Mouse (Mus musculus) intestine, embryonic 14.5 days (tissue): ENCODE measurements around the gene Tmem80. TPM values are rescaled to one million over a fixed set of nuclear protein-coding genes. Genes with fewer than 3 reads are reported as not detected.

ENCODE experiments used
- ATAC-seq: fragments of 200-750 bp; cut with Nextera tagmentation; replicated peaks from 2 replicates; pipeline ENCODE4 v1.8.0; 2017; ENCODE audit warnings: low read depth, moderate number of reproducible peaks, moderate TSS enrichment, moderate library complexity; ENCODE audit not compliant: low FRiP score, low TSS enrichment
- DNase-seq: peaks from one replicate; pipeline ENCODE4 v3.0.0-alpha.2; 2018; ENCODE audit warnings: low spot score
- H3K27ac ChIP-seq: fragments of 300-500 bp; sonication (generic); 2 replicates; pipeline ENCODE4 v1.5.1; 2014; ENCODE audit warnings: low read depth, mild to moderate bottlenecking, control low read depth
- H3K27me3 ChIP-seq: fragments of 300-500 bp; sonication (generic); replicated peaks from 2 replicates; pipeline ENCODE4 v1.6.1; 2014; ENCODE audit warnings: low read length, control low read depth; ENCODE audit not compliant: control insufficient read depth, insufficient read depth
- H3K36me3 ChIP-seq: fragments of 300-500 bp; sonication (generic); 2 replicates; pipeline ENCODE4 v1.6.1; 2014; ENCODE audit warnings: low read length, control low read depth; ENCODE audit not compliant: control insufficient read depth, insufficient read depth
- H3K4me1 ChIP-seq: fragments of 300-500 bp; sonication (generic); replicated peaks from 2 replicates; pipeline ENCODE4 v1.6.1; 2014; ENCODE audit warnings: low read length, control low read depth, mixed read lengths; ENCODE audit not compliant: control insufficient read depth, insufficient read depth
- H3K4me2 ChIP-seq: fragments of 300-500 bp; sonication (generic); 2 replicates; pipeline ENCODE4 v1.6.1; 2014; ENCODE audit warnings: low read length
- H3K4me3 ChIP-seq: fragments of 300-500 bp; sonication (generic); 2 replicates; pipeline ENCODE4 v1.5.1; 2014; ENCODE audit warnings: low read depth, low read length, control low read depth, mixed read lengths
- H3K9ac ChIP-seq: fragments of 300-500 bp; sonication (generic); 2 replicates; pipeline ENCODE4 v1.6.1; 2014; ENCODE audit warnings: mild to moderate bottlenecking, low read length
- H3K9me3 ChIP-seq: fragments of 300-500 bp; sonication (generic); 2 replicates; pipeline ENCODE4 v1.6.1; 2016; ENCODE audit warnings: low read length, control low read depth; ENCODE audit not compliant: control insufficient read depth
- WGBS: fragments of 180-500 bp; shearing (Covaris S2); extraction: QIAGEN DNeasy Blood & Tissue Kit; methylation state at CpG from one replicate; pipeline ENCODE4 v1.1.7; 2014; 5-methylcytosine and 5-hydroxymethylcytosine counted together
- polyA plus RNA-seq: library from polyadenylated mRNA; unstranded; fragments of >200 nt; fragmentation: Nextera tagmentation; extraction: Ambion mirVana; gene quantifications from 2 replicates; pipeline ENCODE4 v1.2.1, GENCODE M21; 2014

The Tmem80 gene
- polyA plus RNA-seq, 1 experiment from 2014 or later = 23.1 TPM

GRCm38 (mm10) chr7:141373611-141374010 lies 46.1 kb downstream of the Tmem80 start:
- no peak overlapping the region for H3K4me3 ChIP-seq
- DNase-seq (no peak), ATAC-seq (no peak)
- H3K9ac ChIP-seq = no peak overlapping the region
- 0 out of 2 replicates have a peak, but pooled peaks cover 3% of the 10 kb centered on the region for H3K4me1 ChIP-seq
- no peak overlapping the region for H3K4me2 ChIP-seq
- 72% methylated on average over 6 of the region's 6 CpGs for WGBS
- H3K36me3 ChIP-seq = no peaks in the 10 kb centered on the region
- no peaks in the 10 kb centered on the region for H3K9me3 ChIP-seq
- no peak overlapping the region for H3K27ac ChIP-seq
- no peaks in the 10 kb centered on the region for H3K27me3 ChIP-seq

- ATAC-seq = no peak
- H3K27ac ChIP-seq = no peak overlapping the region
- DNase-seq = no peak
Measured at GRCm38 (mm10) chr7:141374399-141374798, 46.9 kb downstream of the Tmem80 start.

GRCm38 (mm10) chr7:141379584-141379983 lies 52.0 kb downstream of the Tmem80 start:
- H3K9me3 ChIP-seq = no peaks in the 10 kb centered on the region
- no peak overlapping the region for H3K4me2 ChIP-seq
- WGBS = 43% methylated on average over 4 of the region's 4 CpGs
- H3K27me3 ChIP-seq = no peaks in the 10 kb centered on the region
- no peak overlapping the region for H3K4me3 ChIP-seq
- no peak overlapping the region for H3K9ac ChIP-seq
- no peak overlapping the region for H3K27ac ChIP-seq
- no peaks in the 10 kb centered on the region for H3K36me3 ChIP-seq
- ATAC-seq (no peak), DNase-seq (peak; percentile 57)
- no peaks in the 10 kb centered on the region for H3K4me1 ChIP-seq

More at GRCm38 (mm10) chr7:141374399-141374798, 46.9 kb downstream of the Tmem80 start:
- no peaks in the 10 kb centered on the region for H3K36me3 ChIP-seq
- no peak overlapping the region for H3K4me3 ChIP-seq
- no peak overlapping the region for H3K4me2 ChIP-seq
- H3K4me1 ChIP-seq = 0 out of 2 replicates have a peak, but pooled peaks cover 3% of the 10 kb centered on the region
- no peaks in the 10 kb centered on the region for H3K27me3 ChIP-seq
- H3K9me3 ChIP-seq = no peaks in the 10 kb centered on the region
- no peak overlapping the region for H3K9ac ChIP-seq

DNA sequence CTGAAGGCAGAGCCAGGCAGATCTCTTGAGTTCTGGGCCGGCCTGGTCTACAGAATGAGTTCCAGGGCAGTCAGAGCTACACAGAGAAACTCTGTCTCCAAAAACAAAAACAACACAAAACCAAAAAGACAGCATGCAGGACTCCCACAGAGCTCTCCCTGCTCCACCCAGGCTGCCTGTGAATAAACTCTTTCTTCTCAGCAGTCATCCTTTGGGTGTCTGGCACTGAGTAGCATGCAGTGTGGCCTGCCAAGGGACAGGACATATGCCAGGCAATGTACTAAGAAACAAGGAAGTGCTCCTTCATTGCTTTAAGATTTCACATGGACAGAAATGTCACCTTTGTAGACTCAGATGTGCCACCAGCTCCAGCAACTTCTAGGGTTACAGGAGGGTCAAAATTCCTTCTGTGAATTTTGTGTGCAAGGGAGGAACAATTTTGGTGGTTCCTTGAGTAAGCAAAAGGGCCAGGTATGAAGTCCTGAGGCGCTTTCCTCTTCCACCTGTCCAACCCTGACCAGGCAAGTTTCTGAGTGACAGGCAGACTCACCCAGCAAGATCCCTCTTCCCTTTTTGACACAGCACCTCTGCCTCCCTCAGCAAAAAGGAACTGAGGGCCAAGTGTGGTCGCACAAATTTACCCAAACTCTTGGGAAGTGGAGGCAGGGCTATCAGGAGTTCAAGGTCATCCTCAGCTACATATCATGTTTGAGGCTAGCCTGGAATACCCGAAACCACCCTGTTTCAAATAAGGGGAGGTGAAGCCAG lies 53.7 kb downstream of the Tmem80 start:
- no peak overlapping the region for H3K4me3 ChIP-seq

More for the DNA sequence above, 53.7 kb downstream of the Tmem80 start:
- Histone ChIP-seq H3K4me2 (no peak overlapping the region), H3K9ac (no peak overlapping the region), H3K4me1 (no peaks in the 10 kb centered on the region), H3K9me3 (no peaks in the 10 kb centered on the region), H3K36me3 (no peaks in the 10 kb centered on the region), H3K27me3 (no peaks in the 10 kb centered on the region), H3K27ac (no peak overlapping the region)
- ATAC-seq = no peak
- WGBS = 83% methylated on average over 4 of the region's 4 CpGs
- DNase-seq = no peak

Other genes starting within 250 kb of the Tmem80 start
- gene Pkp3, start 249.5 kb upstream of the Tmem80 start, polyA plus RNA-seq = 11.6 and 14.7 TPM in 2 replicates
- 10.6 and 11.2 TPM in 2 replicates for gene Sigirr, start 227.2 kb upstream of the Tmem80 start, polyA plus RNA-seq
- gene Ano9, start 209.9 kb upstream of the Tmem80 start, polyA plus RNA-seq = 18.5 and 20.3 TPM in 2 replicates
- gene Ptdss2, start 205.4 kb upstream of the Tmem80 start, polyA plus RNA-seq = 62.6 and 63.9 TPM in 2 replicates
- 121 and 123 TPM in 2 replicates for gene Rnh1, start 154.9 kb upstream of the Tmem80 start, polyA plus RNA-seq
- 72.6 and 96.6 TPM in 2 replicates for gene Hras, start 133.7 kb upstream of the Tmem80 start, polyA plus RNA-seq
- gene Lrrc56, start 133.6 kb upstream of the Tmem80 start, polyA plus RNA-seq = 3.9 and 4.9 TPM in 2 replicates
- gene Lmntd2, start 113.7 kb upstream of the Tmem80 start, polyA plus RNA-seq = 2.7 and 2.8 TPM in 2 replicates
- 60.3 and 61.4 TPM in 2 replicates for gene Rassf7, start 111.9 kb upstream of the Tmem80 start, polyA plus RNA-seq
- gene Phrf1, start 99.0 kb upstream of the Tmem80 start, polyA plus RNA-seq = 73.3 and 80.7 TPM in 2 replicates
- 2.7 and 3.1 TPM in 2 replicates for gene Irf7, start 61.3 kb upstream of the Tmem80 start, polyA plus RNA-seq
- 31.9 and 36.8 TPM in 2 replicates for gene Cdhr5, start 51.0 kb upstream of the Tmem80 start, polyA plus RNA-seq
- gene Sct, start 48.6 kb upstream of the Tmem80 start, polyA plus RNA-seq = 136 and 201 TPM in 2 replicates
- 0.39 and 0.93 TPM in 2 replicates for gene Drd4, start 35.7 kb upstream of the Tmem80 start, polyA plus RNA-seq
- 86.2 and 90.9 TPM in 2 replicates for gene Deaf1, start within 50 bp of the Tmem80 start, polyA plus RNA-seq
- 49.4 and 61.2 TPM in 2 replicates for gene Eps8l2, start 11.1 kb downstream of the Tmem80 start, polyA plus RNA-seq
- gene Taldo1, start 64.5 kb downstream of the Tmem80 start, polyA plus RNA-seq = 339 and 344 TPM in 2 replicates
- gene Gatd1, start 86.4 kb downstream of the Tmem80 start, polyA plus RNA-seq = 49.2 and 56.2 TPM in 2 replicates
- 1.5 and 1.8 TPM in 2 replicates for gene Cend1, start 101.8 kb downstream of the Tmem80 start, polyA plus RNA-seq
- 34.7 and 35.3 TPM in 2 replicates for gene Slc25a22, start 110.2 kb downstream of the Tmem80 start, polyA plus RNA-seq
- 10.6 and 11.5 TPM in 2 replicates for gene Pidd1, start 116.3 kb downstream of the Tmem80 start, polyA plus RNA-seq
- 1,554 and 1,709 TPM in 2 replicates for gene Rplp2, start 119.6 kb downstream of the Tmem80 start, polyA plus RNA-seq
- gene Pnpla2, start 127.5 kb downstream of the Tmem80 start, polyA plus RNA-seq = 24.6 and 30.2 TPM in 2 replicates
- gene Cracr2b, start 133.4 kb downstream of the Tmem80 start, polyA plus RNA-seq = 13.8 and 14.0 TPM in 2 replicates
- 73.4 and 73.5 TPM in 2 replicates for gene Cd151, start 139.7 kb downstream of the Tmem80 start, polyA plus RNA-seq
- gene Polr2l, start 147.4 kb downstream of the Tmem80 start, polyA plus RNA-seq = 67.7 and 73.4 TPM in 2 replicates
- 75.1 and 83.9 TPM in 2 replicates for gene Tspan4, start 147.5 kb downstream of the Tmem80 start, polyA plus RNA-seq
- 39.0 and 42.1 TPM in 2 replicates for gene Chid1, start 212.1 kb downstream of the Tmem80 start, polyA plus RNA-seq
- 70.0 and 77.7 TPM in 2 replicates for gene Ap2a2, start 234.4 kb downstream of the Tmem80 start, polyA plus RNA-seq